Mouse (Mus musculus): Measurements from ENCODE around the gene Zfp579. TPM values are rescaled to one million over a fixed set of nuclear protein-coding genes. Genes with fewer than 3 reads are reported as not detected.
"Not testable (repeated sequence)": the region's sequence is repeated elsewhere in the genome, so short reads cannot be mapped to it uniquely, and the experiment has no call there.

The Zfp579 gene
- polyA plus RNA-seq, 1 experiment from 2014 or later = 31.3 TPM

GRCm38 (mm10) chr7:5017352-5017751 is 21.4 kb upstream of the Zfp579 start:
- Histone ChIP-seq H3K9ac (ENCODE audit: low read length) (no peak overlapping the region), H3K36me3 (ENCODE audit: control insufficient read depth, insufficient read depth) (peaks cover 10% of the 10 kb centered on the region), H3K27me3 (ENCODE audit: control insufficient read depth, insufficient read depth, low read length) (no peaks in the 10 kb centered on the region), H3K9me3 (replicated peaks; ENCODE audit: control insufficient read depth, low read length) (0 out of 2 replicates have a peak, but pooled peaks cover 2% of the 10 kb centered on the region), H3K27ac (ENCODE audit: low read length) (no peak overlapping the region), H3K4me2 (ENCODE audit: low read depth, low read length) (no peak overlapping the region), H3K4me3 (ENCODE audit: low read length) (no peak overlapping the region), H3K4me1 (ENCODE audit: control insufficient read depth, insufficient read depth, low read length) (peaks cover 18% of the 10 kb centered on the region)
- no peak for ATAC-seq (replicated peaks; ENCODE audit: extremely low read depth, insufficient read depth, low FRiP score)
- WGBS = 92% methylated on average over 16 of the region's 16 CpGs

GRCm38 (mm10) chr7:5016920-5017319 is 21.0 kb upstream of the Zfp579 start:
- WGBS = 100% methylated on average over 2 of the region's 2 CpGs

GRCm38 (mm10) chr7:5016057-5016456 is 20.1 kb upstream of the Zfp579 start:
- 63% methylated on average over 3 of the region's 3 CpGs for WGBS
- Histone ChIP-seq H3K4me3 (ENCODE audit: low read length) (peak overlapping the region; percentile 88), H3K4me1 (ENCODE audit: control insufficient read depth, insufficient read depth, low read length) (peaks cover 11% of the 10 kb centered on the region), H3K4me2 (ENCODE audit: low read depth, low read length) (peak overlapping the region; percentile 84), H3K27ac (ENCODE audit: low read length) (peak overlapping the region; percentile 99), H3K36me3 (ENCODE audit: control insufficient read depth, insufficient read depth) (peaks cover 19% of the 10 kb centered on the region), H3K9me3 (replicated peaks; ENCODE audit: control insufficient read depth, low read length) (0 out of 2 replicates have a peak, but pooled peaks cover 2% of the 10 kb centered on the region), H3K27me3 (ENCODE audit: control insufficient read depth, insufficient read depth, low read length) (no peaks in the 10 kb centered on the region), H3K9ac (ENCODE audit: low read length) (peak overlapping the region; percentile 78)
- ATAC-seq (replicated peaks; ENCODE audit: extremely low read depth, insufficient read depth, low FRiP score) = no peak

More at GRCm38 (mm10) chr7:5016920-5017319, 21.0 kb upstream of the Zfp579 start:
- no peak for ATAC-seq (replicated peaks; ENCODE audit: extremely low read depth, insufficient read depth, low FRiP score)
- Histone ChIP-seq H3K4me3 (ENCODE audit: low read length) (no peak overlapping the region), H3K4me1 (ENCODE audit: control insufficient read depth, insufficient read depth, low read length) (peaks cover 18% of the 10 kb centered on the region), H3K4me2 (ENCODE audit: low read depth, low read length) (no peak overlapping the region), H3K27ac (ENCODE audit: low read length) (no peak overlapping the region), H3K9me3 (replicated peaks; ENCODE audit: control insufficient read depth, low read length) (0 out of 2 replicates have a peak, but pooled peaks cover 2% of the 10 kb centered on the region), H3K36me3 (ENCODE audit: control insufficient read depth, insufficient read depth) (peaks cover 11% of the 10 kb centered on the region), H3K27me3 (ENCODE audit: control insufficient read depth, insufficient read depth, low read length) (no peaks in the 10 kb centered on the region), H3K9ac (ENCODE audit: low read length) (no peak overlapping the region)

GRCm38 (mm10) chr7:5015118-5016001 is 19.4 kb upstream of the Zfp579 start, which contains the start of gene Gm44973:
Gene Gm44973 (plus strand): TSS chr7:5015496.
- Histone ChIP-seq H3K4me2 (ENCODE audit: low read depth, low read length) (peak within 1 kb of the TSS; percentile 84), H3K27ac (ENCODE audit: low read length) (peak within 1 kb of the TSS; percentile 99), H3K36me3 (ENCODE audit: control insufficient read depth, insufficient read depth) (peaks cover 25% of the 10 kb centered on the region), H3K4me3 (ENCODE audit: low read length) (peak within 1 kb of the TSS; percentile 88), H3K9ac (ENCODE audit: low read length) (peak within 1 kb of the TSS; percentile 94), H3K4me1 (ENCODE audit: control insufficient read depth, insufficient read depth, low read length) (peaks cover 9% of the 10 kb centered on the region), H3K27me3 (ENCODE audit: control insufficient read depth, insufficient read depth, low read length) (no peaks in the 10 kb centered on the region), H3K9me3 (replicated peaks; ENCODE audit: control insufficient read depth, low read length) (0 out of 2 replicates have a peak, but pooled peaks cover 2% of the 10 kb centered on the region)
- peak; percentile 77 for ATAC-seq (replicated peaks; ENCODE audit: extremely low read depth, insufficient read depth, low FRiP score)
- under 1% methylated on average over 62 of the region's 76 CpGs for WGBS

- Histone ChIP-seq H3K27ac (ENCODE audit: low read length) (peak within 1 kb of the TSS; percentile 99), H3K27me3 (ENCODE audit: control insufficient read depth, insufficient read depth, low read length) (no peaks in the 10 kb centered on the region), H3K4me1 (ENCODE audit: control insufficient read depth, insufficient read depth, low read length) (peaks cover 9% of the 10 kb centered on the region), H3K4me3 (ENCODE audit: low read length) (peak within 1 kb of the TSS; percentile 88), H3K9me3 (replicated peaks; ENCODE audit: control insufficient read depth, low read length) (0 out of 2 replicates have a peak, but pooled peaks cover 2% of the 10 kb centered on the region), H3K4me2 (ENCODE audit: low read depth, low read length) (peak within 1 kb of the TSS; percentile 84), H3K9ac (ENCODE audit: low read length) (peak within 1 kb of the TSS; percentile 94), H3K36me3 (ENCODE audit: control insufficient read depth, insufficient read depth) (peaks cover 34% of the 10 kb centered on the region)
- ATAC-seq (replicated peaks; ENCODE audit: extremely low read depth, insufficient read depth, low FRiP score) = peak; percentile 75
- WGBS = under 1% methylated on average over 42 of the region's 42 CpGs
These were observed 18.5 kb upstream of the Zfp579 start, which contains the start of the genes Zfp524 and Fiz1 for GRCm38 (mm10) chr7:5014251-5015117. Gene Zfp524 (plus strand): TSS chr7:5014415. Gene Fiz1 (minus strand): TSS chr7:5014697.

- no peak overlapping the region for H3K27ac ChIP-seq (ENCODE audit: low read length)
- 0 out of 2 replicates have a peak, but pooled peaks cover 2% of the 10 kb centered on the region for H3K9me3 ChIP-seq (replicated peaks; ENCODE audit: control insufficient read depth, low read length)
- H3K36me3 ChIP-seq (ENCODE audit: control insufficient read depth, insufficient read depth) = peaks cover 49% of the 10 kb centered on the region
- ATAC-seq (replicated peaks; ENCODE audit: extremely low read depth, insufficient read depth, low FRiP score) = no peak
- no peak overlapping the region for H3K4me3 ChIP-seq (ENCODE audit: low read length)
- H3K4me2 ChIP-seq (ENCODE audit: low read depth, low read length) = peak overlapping the region; percentile 68
- peaks cover 8% of the 10 kb centered on the region for H3K4me1 ChIP-seq (ENCODE audit: control insufficient read depth, insufficient read depth, low read length)
- H3K27me3 ChIP-seq (ENCODE audit: control insufficient read depth, insufficient read depth, low read length) = no peaks in the 10 kb centered on the region
- WGBS = 88% methylated on average over 27 of the region's 27 CpGs
- no peak overlapping the region for H3K9ac ChIP-seq (ENCODE audit: low read length)
These were observed 16.9 kb upstream of the Zfp579 start for GRCm38 (mm10) chr7:5012681-5013513.

GRCm38 (mm10) chr7:5008229-5008628 is 12.3 kb upstream of the Zfp579 start:
- Histone ChIP-seq H3K9ac (ENCODE audit: low read length) (no peak overlapping the region), H3K4me3 (ENCODE audit: low read length) (no peak overlapping the region), H3K4me1 (ENCODE audit: control insufficient read depth, insufficient read depth, low read length) (peaks cover 1% of the 10 kb centered on the region; the same call in 1 of the 2 replicates), H3K36me3 (ENCODE audit: control insufficient read depth, insufficient read depth) (peaks cover 60% of the 10 kb centered on the region), H3K27me3 (ENCODE audit: control insufficient read depth, insufficient read depth, low read length) (no peaks in the 10 kb centered on the region), H3K4me2 (ENCODE audit: low read depth, low read length) (no peak overlapping the region), H3K27ac (ENCODE audit: low read length) (no peak overlapping the region), H3K9me3 (replicated peaks; ENCODE audit: control insufficient read depth, low read length) (no peaks in the 10 kb centered on the region)
- no peak for ATAC-seq (replicated peaks; ENCODE audit: extremely low read depth, insufficient read depth, low FRiP score)
- 95% methylated on average over 26 of the region's 26 CpGs for WGBS

GRCm38 (mm10) chr7:5002876-5003275 is 6.9 kb upstream of the Zfp579 start:
- not testable (repeated sequence) for H3K27ac ChIP-seq (ENCODE audit: low read length); H3K4me1 ChIP-seq (ENCODE audit: control insufficient read depth, insufficient read depth, low read length); H3K4me2 ChIP-seq (ENCODE audit: low read depth, low read length); H3K9me3 ChIP-seq (replicated peaks; ENCODE audit: control insufficient read depth, low read length); H3K4me3 ChIP-seq (ENCODE audit: low read length); H3K9ac ChIP-seq (ENCODE audit: low read length); H3K27me3 ChIP-seq (ENCODE audit: control insufficient read depth, insufficient read depth, low read length); ATAC-seq (replicated peaks; ENCODE audit: extremely low read depth, insufficient read depth, low FRiP score)
- 66% methylated on average over 8 of the region's 8 CpGs for WGBS
- H3K36me3 ChIP-seq (ENCODE audit: control insufficient read depth, insufficient read depth) = peaks cover 14% of the 10 kb centered on the region
